Mouse (Mus musculus) liver, postnatal 0 days (tissue): ENCODE data around the gene 2310009B15Rik.

Experiments
- CTCF ChIP-seq: sonication (generic); IDR thresholded peaks from 2 replicates; pipeline ENCODE4 v1.5.1; 2016; ENCODE audit warnings: antibody characterized with exemption, low read depth
- EP300 ChIP-seq: IDR thresholded peaks from 2 replicates; pipeline ENCODE4 v1.6.1; 2016; ENCODE audit warnings: antibody characterized with exemption, low read depth, mild to moderate bottlenecking

DNA sequence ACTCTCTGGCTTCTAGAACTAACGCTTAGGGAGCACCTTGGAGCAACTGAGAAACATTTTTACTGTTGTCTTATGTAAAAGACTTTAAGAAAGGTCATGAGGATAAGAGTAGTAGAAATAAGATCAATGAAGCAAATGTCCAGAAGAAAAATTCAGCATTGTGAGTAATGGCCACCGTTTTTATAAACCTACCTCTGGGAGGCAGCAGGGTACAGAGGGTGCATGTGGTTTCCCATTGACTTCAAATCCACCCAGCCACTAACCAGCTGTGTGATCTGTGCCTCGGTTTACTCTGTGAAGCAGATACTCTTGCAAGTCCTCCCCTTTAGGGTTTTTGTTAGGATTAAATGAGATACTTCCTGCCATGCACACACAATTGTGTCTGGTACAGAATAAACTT is 39.4 kb upstream of the 2310009B15Rik start:
- peak; percentile 37 for TF ChIP-seq CTCF
- no peak for TF ChIP-seq EP300
